Mouse (Mus musculus): ENCODE results near the gene Hpn. TPM values are rescaled to one million over a fixed set of nuclear protein-coding genes. Genes with fewer than 3 reads are reported as not detected.
A peak's percentile ranks its signal among the peaks of the same experiment; 100 is the strongest.

Hpn gene
- polyA plus RNA-seq, 1 experiment: 22.1 TPM

DNA sequence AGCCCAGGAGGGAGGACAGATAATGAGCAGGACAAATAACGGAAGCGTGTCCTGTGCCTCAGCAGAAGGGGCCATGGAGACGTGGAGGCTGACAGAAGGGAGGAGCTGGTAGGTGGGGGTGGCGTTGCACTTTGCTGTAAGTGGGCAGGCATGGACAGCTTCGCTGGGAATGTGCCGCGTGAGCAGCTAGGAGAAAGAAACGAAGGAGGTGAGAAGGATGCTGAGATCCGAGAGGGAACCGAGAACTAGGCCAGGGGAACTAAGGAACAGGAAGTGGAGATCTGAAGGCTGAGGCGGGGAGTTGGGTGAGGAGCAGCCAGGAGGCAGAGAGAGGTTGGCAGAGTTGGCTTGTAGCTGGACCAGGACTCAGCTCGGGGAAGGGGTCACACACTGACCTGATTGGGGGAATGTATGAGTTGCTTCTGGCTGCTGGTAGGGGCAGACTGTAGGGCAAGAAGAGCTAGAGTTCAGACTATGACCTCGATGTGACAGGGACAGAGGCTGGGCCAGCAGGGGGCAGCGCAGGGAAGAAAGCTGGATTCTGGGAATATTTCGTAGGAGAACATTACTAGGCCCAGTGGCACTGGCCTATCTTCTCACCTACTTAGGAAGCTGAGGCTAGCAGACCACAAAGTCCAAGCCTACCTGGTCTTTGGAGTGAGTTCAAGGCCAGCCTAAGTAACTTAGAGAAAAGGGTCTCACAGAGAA is 9.9 kb downstream of the Hpn start:
- 57% methylated on average over 15 of the region's 15 CpGs for WGBS
- H3K36me3 ChIP-seq (ENCODE audit: control insufficient read depth, insufficient read depth, low read length): no peaks in the 10 kb centered on the region
- H3K4me1 ChIP-seq (ENCODE audit: control insufficient read depth, insufficient read depth, insufficient read length): peaks cover 2% of the 10 kb centered on the region; the same call in 1 of the 2 replicates
- no peak overlapping the region for H3K4me3 ChIP-seq (ENCODE audit: extremely low read depth, insufficient read depth, insufficient read length)
- no peaks in the 10 kb centered on the region for H3K27me3 ChIP-seq (ENCODE audit: control insufficient read depth, insufficient read depth, low read length)
- no peak for DNase-seq (ENCODE audit: low read depth in 1 of 2, low spot score in 2 of 2)
- TF ChIP-seq POLR2A (IDR thresholded peaks at IDR 0.05; ENCODE audit: low read depth, low read length): no peak
- TF ChIP-seq CTCF (IDR thresholded peaks at IDR 0.05; ENCODE audit: extremely low read depth, insufficient read depth, insufficient read length, insufficient replicate concordance): peak; percentile 56; the same call in 1 of the 2 replicates
- H3K27ac ChIP-seq (ENCODE audit: insufficient read depth, low read length): no peak overlapping the region

DNA sequence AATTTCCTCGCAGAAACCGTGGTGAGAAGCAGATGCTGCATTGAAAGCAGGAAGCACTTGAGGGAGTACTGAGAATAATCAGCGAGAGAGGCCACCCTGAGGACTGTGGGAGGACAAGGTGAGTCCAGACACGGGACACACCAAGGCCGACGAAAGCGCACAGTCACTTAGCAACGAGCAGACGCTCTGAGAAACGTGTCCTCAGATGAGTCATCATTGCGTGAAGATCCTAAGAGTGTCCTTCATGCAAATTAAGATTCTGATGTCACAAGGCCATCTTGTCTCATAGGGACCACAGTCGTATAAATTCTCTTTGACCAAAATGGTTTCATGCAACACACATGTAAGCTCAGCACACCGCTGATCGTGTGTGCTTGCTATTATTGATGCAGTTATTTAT is 14.3 kb downstream of the Hpn start:
- H3K27ac ChIP-seq (ENCODE audit: insufficient read depth, low read length): no peak overlapping the region
- TF ChIP-seq CTCF (IDR thresholded peaks at IDR 0.05; ENCODE audit: extremely low read depth, insufficient read depth, insufficient read length, insufficient replicate concordance): no peak
- TF ChIP-seq POLR2A (IDR thresholded peaks at IDR 0.05; ENCODE audit: low read depth, low read length): no peak
- H3K4me1 ChIP-seq (ENCODE audit: control insufficient read depth, insufficient read depth, insufficient read length): peaks cover 2% of the 10 kb centered on the region; the same call in 1 of the 2 replicates
- H3K36me3 ChIP-seq (ENCODE audit: control insufficient read depth, insufficient read depth, low read length): no peaks in the 10 kb centered on the region
- WGBS: 50% methylated on average over 14 of the region's 14 CpGs
- H3K27me3 ChIP-seq (ENCODE audit: control insufficient read depth, insufficient read depth, low read length): no peaks in the 10 kb centered on the region
- DNase-seq (ENCODE audit: low read depth in 1 of 2, low spot score in 2 of 2): no peak
- no peak overlapping the region for H3K4me3 ChIP-seq (ENCODE audit: extremely low read depth, insufficient read depth, insufficient read length)

DNA sequence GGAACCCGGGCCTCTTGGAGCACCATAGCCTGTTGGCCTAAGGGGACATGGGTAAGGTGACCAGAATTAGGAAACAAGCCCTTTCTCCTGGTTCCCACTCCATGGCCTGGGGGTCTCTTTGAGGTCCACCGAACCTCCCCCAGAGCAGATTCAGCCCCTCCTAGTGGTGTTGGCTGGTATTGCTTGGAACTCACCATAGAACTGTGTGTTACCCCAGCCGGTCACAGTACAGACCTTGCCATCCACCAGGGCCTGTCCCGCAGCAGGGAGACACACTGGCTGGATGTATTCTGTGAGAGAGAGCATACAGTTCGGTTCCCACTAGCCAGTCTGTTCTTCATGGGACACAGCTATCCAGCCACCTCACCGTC is 15.5 kb downstream of the Hpn start:
- Histone ChIP-seq H3K4me1 (ENCODE audit: control insufficient read depth, insufficient read depth, insufficient read length) (no peaks in the 10 kb centered on the region), H3K27me3 (ENCODE audit: control insufficient read depth, insufficient read depth, low read length) (no peaks in the 10 kb centered on the region), H3K4me3 (ENCODE audit: extremely low read depth, insufficient read depth, insufficient read length) (no peak overlapping the region), H3K36me3 (ENCODE audit: control insufficient read depth, insufficient read depth, low read length) (no peaks in the 10 kb centered on the region), H3K27ac (ENCODE audit: insufficient read depth, low read length) (no peak overlapping the region)
- 85% methylated on average over 6 of the region's 6 CpGs for WGBS
- DNase-seq (ENCODE audit: low read depth in 1 of 2, low spot score in 2 of 2): no peak
- TF ChIP-seq POLR2A (IDR thresholded peaks at IDR 0.05; ENCODE audit: low read depth, low read length) (no peak), CTCF (IDR thresholded peaks at IDR 0.05; ENCODE audit: extremely low read depth, insufficient read depth, insufficient read length, insufficient replicate concordance) (no peak)

- Histone ChIP-seq H3K4me3 (ENCODE audit: extremely low read depth, insufficient read depth, insufficient read length) (no peak overlapping the region), H3K36me3 (ENCODE audit: control insufficient read depth, insufficient read depth, low read length) (no peaks in the 10 kb centered on the region), H3K4me1 (ENCODE audit: control insufficient read depth, insufficient read depth, insufficient read length) (no peaks in the 10 kb centered on the region), H3K27ac (ENCODE audit: insufficient read depth, low read length) (no peak overlapping the region), H3K27me3 (ENCODE audit: control insufficient read depth, insufficient read depth, low read length) (no peaks in the 10 kb centered on the region)
- DNase-seq (ENCODE audit: low read depth in 1 of 2, low spot score in 2 of 2): no peak
- TF ChIP-seq POLR2A (IDR thresholded peaks at IDR 0.05; ENCODE audit: low read depth, low read length) (no peak), CTCF (IDR thresholded peaks at IDR 0.05; ENCODE audit: extremely low read depth, insufficient read depth, insufficient read length, insufficient replicate concordance) (no peak)
- WGBS: 88% methylated on average over 22 of the region's 22 CpGs
Measured at GRCm38 (mm10) chr7:31098697-31099611, 16.1 kb downstream of the Hpn start.

- WGBS: 51% methylated on average over 20 of the region's 20 CpGs
- no peaks in the 10 kb centered on the region for H3K27me3 ChIP-seq (ENCODE audit: control insufficient read depth, insufficient read depth, low read length)
- no peak overlapping the region for H3K4me3 ChIP-seq (ENCODE audit: extremely low read depth, insufficient read depth, insufficient read length)
- H3K36me3 ChIP-seq (ENCODE audit: control insufficient read depth, insufficient read depth, low read length): no peaks in the 10 kb centered on the region
- H3K4me1 ChIP-seq (ENCODE audit: control insufficient read depth, insufficient read depth, insufficient read length): no peaks in the 10 kb centered on the region
- peak; percentile 82 to 91 for DNase-seq (ENCODE audit: low read depth in 1 of 2, low spot score in 2 of 2)
- H3K27ac ChIP-seq (ENCODE audit: insufficient read depth, low read length): no peak overlapping the region
- TF ChIP-seq POLR2A (IDR thresholded peaks at IDR 0.05; ENCODE audit: low read depth, low read length) (no peak), CTCF (IDR thresholded peaks at IDR 0.05; ENCODE audit: extremely low read depth, insufficient read depth, insufficient read length, insufficient replicate concordance) (peak; percentile 97)
Measured at GRCm38 (mm10) chr7:31097583-31098248, 17.4 kb downstream of the Hpn start.

- 78% methylated on average over 9 of the region's 9 CpGs for WGBS
Measured at GRCm38 (mm10) chr7:31096892-31097564, 18.1 kb downstream of the Hpn start.

More at GRCm38 (mm10) chr7:31096892-31097564, 18.1 kb downstream of the Hpn start:
- Histone ChIP-seq H3K4me1 (ENCODE audit: control insufficient read depth, insufficient read depth, insufficient read length) (no peaks in the 10 kb centered on the region), H3K4me3 (ENCODE audit: extremely low read depth, insufficient read depth, insufficient read length) (no peak overlapping the region), H3K27me3 (ENCODE audit: control insufficient read depth, insufficient read depth, low read length) (no peaks in the 10 kb centered on the region), H3K27ac (ENCODE audit: insufficient read depth, low read length) (no peak overlapping the region), H3K36me3 (ENCODE audit: control insufficient read depth, insufficient read depth, low read length) (no peaks in the 10 kb centered on the region)
- no peak for TF ChIP-seq POLR2A (IDR thresholded peaks at IDR 0.05; ENCODE audit: low read depth, low read length)
- no peak for TF ChIP-seq CTCF (IDR thresholded peaks at IDR 0.05; ENCODE audit: extremely low read depth, insufficient read depth, insufficient read length, insufficient replicate concordance)
- no peak for DNase-seq (ENCODE audit: low read depth in 1 of 2, low spot score in 2 of 2)
